Mouse (Mus musculus): Measurements from ENCODE around the gene Cdh20.

Gene Cdh20

GRCm38 (mm10) chr1:105013291-105013690 lies 245.0 kb downstream of the Cdh20 start:
- in situ Hi-C loops (cut with MboI), result no loop called here

GRCm38 (mm10) chr1:105041668-105042067 lies 273.3 kb downstream of the Cdh20 start:
- in situ Hi-C loops (cut with MboI), result no loop called here
